Mouse (Mus musculus) heart, postnatal 14 days (tissue): ENCODE data around the gene Stum. TPM values are rescaled to one million over a fixed set of nuclear protein-coding genes. Genes with fewer than 3 reads are reported as not detected.
A peak's percentile ranks its signal among the peaks of the same experiment; 100 is the strongest.

Source experiments
- DNase-seq, 2 experiments: peaks; one replicate each; pipeline ENCODE4 v3.0.0; 2021 to 2022
- intact Hi-C: fragments of 180-260 bp; cut with DNase I; formaldehyde crosslinking; loops from one replicate; pipeline ENCODE4 v1.15.1; 2025
- total RNA-seq, 2 experiments: library from RNA; stranded (reverse); gene quantifications; 2 replicates each; pipeline ENCODE4 v1.2.3; 2021

The Stum gene
- total RNA-seq, 2 experiments from 2014 or later = 0.78 to 1.6 TPM

DNA sequence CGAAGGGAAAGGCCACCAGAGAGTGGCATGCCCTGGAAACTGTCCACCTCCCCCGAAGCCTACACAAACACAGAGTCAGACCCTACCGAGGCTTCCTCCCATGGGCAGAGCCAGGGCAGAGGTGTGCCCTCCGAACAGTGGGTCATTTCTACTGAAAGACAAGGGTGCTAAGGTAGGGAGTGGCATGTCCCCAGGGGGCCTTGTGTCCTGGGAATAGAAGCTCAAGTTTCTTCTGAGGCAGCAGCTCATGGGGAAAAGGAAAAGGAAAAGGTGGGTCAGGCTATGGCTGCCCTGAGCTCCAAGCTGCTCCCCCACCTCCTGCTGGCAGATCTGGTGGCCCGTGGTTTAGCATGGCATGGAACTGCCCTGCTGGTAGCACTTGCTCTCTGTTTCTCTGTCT, 73.5 kb downstream of the Stum start:
- intact Hi-C loops = no loop called here
- no peak for DNase-seq

DNA sequence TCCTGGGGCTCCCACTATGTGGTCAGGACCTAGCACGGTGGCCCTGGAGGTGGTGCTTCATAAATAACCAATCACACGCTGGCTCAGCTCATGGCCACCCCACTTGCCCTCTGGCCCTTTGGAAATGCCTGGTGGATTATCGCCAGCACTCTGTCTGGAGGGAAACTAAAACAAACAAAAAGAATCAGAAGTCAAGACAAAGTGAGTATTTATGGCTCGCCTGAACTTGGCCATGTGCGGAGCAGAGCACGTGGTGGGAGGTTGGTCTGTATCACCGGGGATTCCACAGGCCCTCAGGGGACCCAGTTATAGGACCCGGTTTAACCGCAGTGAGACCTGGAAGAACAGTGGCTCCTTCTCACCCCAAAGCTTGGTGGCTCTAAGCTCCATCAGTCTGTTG, 74.5 kb downstream of the Stum start:
- DNase-seq = peak in 1 of 2 experiments; percentile 50
- intact Hi-C loops = no loop called here

DNA sequence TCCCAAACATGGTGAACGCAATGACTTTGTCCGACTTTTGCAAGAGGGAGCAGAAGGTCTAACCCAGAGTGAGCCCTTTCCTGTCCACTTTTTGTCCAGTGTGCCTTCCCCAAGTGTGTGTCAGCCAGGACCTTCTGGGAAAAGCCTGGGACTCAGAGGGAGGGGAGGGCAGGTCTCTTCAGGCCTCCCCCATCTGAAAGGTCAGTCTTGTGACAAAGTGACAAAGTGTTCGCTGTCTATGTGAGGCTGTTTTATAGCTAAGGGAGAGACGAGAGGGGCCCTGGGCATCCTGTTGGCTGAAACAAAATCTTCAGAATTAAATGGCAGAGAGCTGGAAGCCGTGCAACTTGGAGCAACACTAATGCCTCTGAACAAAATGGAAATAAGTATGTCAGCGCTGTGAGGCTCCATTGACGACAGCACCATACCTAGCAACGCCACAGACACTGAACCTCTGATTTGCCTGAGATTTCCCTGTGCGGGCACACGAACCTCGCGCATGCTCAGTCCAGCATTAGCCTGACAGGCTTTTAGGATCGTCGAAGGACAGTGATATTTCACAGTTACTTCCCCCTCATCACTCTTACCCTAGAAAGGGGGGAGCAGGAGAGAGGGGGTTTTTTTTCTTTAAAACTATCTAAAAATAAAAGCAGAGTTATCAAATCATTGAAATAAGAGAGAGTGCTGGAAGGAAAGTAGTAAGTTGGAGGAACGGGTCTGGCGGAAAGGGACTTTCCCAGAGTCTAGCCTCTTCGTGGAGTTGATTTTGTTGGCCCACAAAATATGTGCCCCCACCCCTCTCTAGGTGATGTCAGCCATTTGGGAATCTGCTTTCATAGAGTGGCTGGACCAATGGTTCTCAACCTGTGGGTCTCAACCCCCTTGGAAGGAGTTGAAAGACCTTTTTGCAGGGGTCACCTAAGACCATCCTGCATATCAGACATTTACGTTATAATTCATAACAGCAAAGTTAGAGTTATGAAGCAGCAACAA, 75.3 kb downstream of the Stum start:
- intact Hi-C loops = loop anchor here (1.0 to 2.0 kb wide), 4 partner anchors 17 to 140 kb away; no protein-coding TSS in a partner anchor
- no peak for DNase-seq

DNA sequence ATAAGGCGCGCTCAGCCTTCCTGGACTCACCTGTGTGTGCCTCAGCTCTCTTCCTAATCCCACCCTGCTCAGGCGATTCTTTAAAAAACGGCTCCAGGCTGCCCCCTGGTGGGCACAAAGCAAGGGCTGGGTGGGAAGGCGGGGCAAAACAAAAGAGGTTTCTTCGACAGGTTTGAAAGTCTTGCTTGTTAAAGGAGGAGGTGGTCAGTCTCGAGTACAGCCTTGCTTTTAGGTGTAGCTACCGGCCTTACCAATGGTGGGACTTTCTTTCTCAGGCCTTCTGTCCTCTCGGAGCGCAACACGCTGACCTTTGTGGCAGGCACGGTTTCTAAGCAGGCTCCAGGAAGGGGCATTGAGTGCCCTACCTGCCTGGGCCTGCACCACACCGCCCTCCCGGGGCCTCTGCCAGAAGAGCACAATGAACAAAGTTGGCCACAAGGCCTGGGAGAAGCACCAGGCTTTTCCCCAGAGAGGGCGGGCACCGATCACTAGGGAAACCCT, 76.1 kb downstream of the Stum start:
- intact Hi-C loops = loop anchor here (1.0 to 2.0 kb wide), 4 partner anchors 16 to 139 kb away; no protein-coding TSS in a partner anchor
- DNase-seq = peak; percentile 73 to 77

DNA sequence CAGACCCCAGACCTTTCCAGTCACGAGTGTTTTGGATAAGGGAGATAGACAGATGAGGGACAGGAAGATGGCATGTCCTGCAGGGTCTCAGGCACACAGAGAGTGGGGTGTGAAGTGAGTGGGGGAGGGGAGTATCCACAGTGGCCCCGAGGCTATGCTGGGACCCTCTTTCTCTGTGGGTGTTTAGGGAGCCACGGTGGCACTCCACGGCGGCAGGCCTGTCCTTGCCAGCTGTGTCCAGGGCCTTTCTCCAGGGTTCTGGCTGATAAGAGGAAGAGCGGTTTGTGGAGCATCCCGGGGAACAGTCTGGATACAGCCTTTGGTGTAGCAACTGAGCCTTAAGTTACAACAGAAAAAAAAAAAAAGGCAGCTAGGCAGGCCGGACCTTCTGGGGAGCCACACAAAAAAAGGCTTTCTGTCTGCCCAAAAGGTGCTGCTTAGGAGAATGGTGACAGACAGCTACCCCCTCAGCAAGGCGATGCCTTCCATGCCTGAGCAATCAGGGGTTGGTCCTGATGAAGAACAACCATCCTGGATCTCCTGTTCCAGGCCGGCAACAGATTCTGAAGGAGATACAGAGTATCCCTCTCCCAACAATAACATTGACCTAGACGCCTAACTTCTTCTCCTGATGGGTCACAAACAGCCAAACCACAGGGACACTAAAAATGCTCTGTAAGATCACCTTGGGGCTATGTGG, 76.8 kb downstream of the Stum start:
- no peak for DNase-seq
- intact Hi-C loops = loop anchor here (1.0 to 2.0 kb wide), 4 partner anchors 16 to 138 kb away; no protein-coding TSS in a partner anchor

DNA sequence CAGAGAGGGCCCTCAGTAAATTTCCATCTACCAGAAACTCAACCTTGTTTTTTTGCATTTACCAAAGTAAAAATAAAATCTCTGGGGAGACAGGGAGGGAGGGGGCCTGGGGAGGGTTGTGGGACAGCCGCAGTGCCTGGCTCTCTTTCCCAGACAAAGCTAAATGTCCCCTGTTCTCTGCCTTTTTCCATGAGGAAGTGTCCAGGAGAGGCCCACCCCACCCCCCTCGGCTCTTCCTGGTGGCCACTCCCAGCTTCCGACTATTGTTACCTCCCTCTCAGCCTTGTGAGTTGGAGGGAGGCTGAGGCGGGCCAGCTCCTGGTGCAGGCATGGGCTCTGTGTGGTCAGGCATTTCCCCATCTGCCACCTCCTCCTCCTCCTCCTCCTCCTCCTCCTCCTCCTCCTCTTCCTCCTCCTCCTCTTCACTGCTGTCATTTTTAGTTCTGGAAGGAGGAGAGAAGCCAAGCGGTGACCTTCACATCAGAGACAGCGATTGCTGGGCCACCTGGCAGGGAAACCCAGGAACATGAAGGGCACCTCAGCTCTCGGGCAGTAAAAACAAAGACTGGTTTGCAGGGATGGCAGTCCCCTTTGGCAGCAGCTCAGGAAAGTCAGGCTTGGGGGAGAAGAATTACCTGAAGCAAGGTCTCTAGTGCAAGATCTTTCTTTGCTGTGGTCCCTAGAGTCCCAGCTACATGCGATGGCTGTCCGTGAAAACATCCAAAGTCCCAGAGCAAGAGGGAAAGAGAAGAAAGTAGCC, 77.5 kb downstream of the Stum start:
- DNase-seq = peak in 1 of 2 experiments; percentile 73
- intact Hi-C loops = loop anchor here (2.0 kb wide), 3 partner anchors 15 to 73 kb away; no protein-coding TSS in a partner anchor

DNA sequence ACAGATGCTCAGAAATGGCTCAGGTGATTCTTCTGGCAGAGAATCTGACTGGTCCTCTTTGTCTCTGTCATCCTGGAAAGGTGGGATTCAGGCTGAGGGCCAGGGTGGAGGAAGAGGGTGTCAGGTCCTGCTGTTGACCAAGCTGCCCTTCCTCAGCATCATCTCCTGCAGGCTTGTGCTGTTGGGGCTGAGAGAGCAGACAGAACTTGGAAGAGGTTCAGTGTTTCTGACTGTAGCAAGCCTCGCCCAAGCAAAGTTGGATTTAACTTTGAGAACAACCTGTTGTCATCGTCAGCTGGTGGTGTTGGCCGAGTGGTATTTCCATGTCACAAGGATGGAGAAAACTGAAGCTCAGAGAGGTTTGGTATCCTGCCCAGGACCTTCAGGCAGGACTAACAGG, 78.6 kb downstream of the Stum start:
- intact Hi-C loops = no loop called here
- DNase-seq = no peak

DNA sequence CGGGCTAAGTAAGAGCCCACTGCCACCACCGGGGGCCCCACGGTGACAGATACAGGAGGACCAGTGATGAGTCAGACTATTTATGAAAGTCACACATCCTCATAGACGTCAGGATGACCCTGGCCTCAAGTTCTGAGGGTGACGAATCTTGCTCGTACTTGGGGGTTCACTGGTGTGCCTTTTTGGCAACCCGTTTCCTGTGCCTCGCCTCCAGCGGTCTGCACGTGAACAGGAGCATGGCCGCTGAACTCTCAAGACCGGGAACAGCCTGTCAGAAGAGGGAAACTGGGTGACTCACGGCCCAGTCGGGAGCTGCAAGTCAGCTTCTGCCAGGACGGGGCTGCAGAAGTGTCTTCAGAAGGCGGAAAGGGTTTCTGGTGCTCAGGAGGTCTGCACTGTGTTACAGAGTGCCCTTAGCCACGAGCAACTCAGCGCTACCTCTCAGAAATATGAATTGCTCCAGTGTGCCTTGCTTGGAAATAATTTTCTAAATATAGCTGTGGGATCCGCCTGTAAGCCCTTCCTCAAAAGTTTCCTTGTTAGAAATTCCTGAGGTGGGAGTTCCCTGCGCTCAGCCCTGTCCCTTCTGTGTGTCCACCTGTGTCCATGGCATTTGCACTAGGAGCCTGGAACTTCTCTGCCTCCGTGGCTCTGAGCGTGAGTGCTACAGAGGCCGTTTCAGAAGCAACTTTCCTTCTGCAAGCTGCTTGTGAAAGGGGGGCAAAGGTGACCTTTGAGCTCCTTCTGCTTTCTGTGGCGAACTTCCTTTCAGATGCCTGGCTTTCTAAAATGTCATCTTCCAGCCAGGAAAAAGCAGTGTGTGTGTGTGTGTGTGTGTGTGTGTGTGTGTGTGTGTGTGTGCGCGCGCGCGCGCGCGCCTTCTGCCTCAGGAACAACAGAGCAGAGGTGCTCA, 79.4 kb downstream of the Stum start:
- intact Hi-C loops = no loop called here
- DNase-seq = peak; percentile 64

DNA sequence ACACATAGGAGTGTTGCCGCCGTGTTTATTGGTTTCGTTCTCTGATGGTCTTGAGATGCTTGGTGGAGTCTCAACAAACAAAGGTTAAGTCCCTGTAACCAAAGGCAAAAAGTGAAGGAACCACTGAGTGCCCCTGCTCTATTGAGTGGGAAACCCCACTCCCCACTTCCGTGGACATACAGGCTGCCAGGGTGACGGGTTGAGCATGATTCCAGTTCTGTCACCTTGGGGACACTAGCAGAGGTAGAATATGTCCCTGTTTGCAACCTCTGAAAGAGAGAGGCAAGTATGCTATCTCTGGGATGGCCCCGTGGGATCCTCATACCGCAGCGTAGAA, 80.0 kb downstream of the Stum start:
- DNase-seq = no peak
- intact Hi-C loops = no loop called here

DNA sequence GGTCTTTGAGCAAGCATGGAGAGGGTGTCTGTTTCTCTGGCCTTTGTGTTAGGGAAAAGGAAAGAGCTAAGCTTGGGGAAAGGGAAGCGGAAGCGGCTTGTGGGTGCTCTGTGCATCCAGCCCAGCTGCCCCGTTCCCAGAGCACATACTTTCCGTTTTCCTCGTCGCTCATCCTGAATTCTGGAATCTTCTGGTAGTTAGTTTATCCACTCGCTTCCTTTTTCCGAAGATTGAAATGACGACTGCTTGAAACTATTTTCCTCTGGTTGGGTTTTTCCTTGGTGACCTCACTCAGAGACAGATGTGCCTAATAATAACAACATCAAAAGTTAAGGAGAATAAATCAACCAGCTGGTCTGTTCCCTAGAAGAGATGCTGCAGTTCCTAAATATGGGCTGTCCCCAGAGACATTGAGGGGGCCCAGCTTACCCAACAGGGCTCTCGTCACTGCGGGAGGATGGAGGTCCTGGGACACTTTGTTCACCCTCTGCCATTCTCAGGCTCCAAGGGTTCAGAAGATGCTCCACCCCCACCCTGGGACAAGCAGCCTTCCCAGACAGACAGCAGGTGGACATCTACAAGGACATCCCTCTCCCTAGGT, 80.7 kb downstream of the Stum start:
- peak in 1 of 2 experiments; percentile 50 for DNase-seq
- intact Hi-C loops = no loop called here

DNA sequence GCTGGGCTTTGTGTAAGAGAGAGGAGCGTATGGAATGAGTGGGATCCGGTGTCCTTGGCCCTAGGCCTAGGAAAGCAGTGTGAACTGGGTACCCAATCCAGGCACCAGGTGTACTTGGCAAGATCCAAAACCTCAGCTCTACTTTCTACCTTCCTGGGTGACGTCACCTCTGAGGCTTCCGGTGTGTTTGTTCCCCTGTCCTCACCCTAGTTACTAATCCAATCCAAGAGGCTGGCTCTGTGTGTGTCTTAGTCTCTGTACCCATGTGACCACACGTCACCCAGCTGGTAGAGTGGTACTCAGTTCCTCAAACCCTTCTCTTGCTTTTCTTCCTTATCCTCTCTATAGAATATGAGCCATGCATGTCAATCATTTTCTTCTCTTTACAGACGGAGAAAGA, 81.6 kb downstream of the Stum start:
- intact Hi-C loops = no loop called here

DNA sequence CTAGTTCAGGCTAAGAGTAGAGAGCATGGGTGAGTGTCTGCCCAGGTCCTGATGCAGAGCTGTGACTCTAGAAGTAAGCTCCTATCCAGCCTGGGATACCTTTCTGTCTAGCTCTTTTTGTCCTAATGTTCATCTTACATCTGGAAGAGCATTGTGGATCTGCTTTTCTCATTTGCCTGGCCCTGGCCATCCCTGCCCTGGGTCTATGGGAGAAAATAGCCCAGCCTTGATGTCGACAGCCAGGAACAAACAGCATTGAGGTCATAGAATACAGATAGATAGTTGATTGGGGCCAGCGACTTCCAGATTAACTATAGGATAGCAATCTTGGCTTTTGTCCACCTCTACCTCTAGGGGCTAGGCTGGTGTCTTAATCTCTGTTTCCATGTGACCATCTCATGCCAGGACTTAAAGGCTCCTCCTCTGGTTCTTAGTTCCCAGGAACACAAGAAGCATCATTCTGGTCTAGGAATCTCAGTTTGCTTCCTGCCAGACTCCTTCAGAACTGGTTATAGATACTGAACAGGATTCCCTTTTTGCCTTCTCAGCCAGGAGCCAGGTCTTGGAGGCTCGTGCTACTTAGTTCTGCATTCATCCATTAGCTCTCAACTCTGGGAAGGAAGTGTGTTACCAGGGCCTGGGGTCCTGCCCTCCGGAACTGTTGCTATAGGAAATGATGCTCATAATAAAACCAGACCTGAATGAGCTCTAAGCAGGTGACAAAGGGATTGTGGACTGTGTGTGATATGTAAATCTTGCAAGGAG, 82.4 kb downstream of the Stum start:
- intact Hi-C loops = no loop called here

More for the DNA sequence above, 81.6 kb downstream of the Stum start:
- DNase-seq = no peak

DNA sequence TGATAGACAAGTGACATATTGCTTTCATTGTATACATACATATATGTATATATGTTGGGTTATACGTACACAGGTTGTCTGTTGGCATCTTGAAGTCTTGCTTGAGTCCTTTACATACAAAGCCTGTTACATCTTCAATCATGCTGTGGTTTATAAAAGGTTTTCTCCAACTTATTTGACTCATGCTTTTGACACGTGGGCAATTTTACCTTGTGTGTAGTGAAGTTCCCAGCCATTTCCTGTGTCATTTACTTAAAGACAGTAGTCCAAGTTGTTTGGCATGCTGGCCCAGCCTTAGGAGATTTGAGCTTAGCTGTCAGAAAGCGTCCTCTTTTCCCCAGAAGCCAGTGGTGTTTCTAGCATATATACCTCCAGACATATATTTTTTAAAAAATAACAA, 84.9 kb downstream of the Stum start:
- DNase-seq = no peak
- intact Hi-C loops = no loop called here

More for the DNA sequence above, 82.4 kb downstream of the Stum start:
- no peak for DNase-seq

DNA sequence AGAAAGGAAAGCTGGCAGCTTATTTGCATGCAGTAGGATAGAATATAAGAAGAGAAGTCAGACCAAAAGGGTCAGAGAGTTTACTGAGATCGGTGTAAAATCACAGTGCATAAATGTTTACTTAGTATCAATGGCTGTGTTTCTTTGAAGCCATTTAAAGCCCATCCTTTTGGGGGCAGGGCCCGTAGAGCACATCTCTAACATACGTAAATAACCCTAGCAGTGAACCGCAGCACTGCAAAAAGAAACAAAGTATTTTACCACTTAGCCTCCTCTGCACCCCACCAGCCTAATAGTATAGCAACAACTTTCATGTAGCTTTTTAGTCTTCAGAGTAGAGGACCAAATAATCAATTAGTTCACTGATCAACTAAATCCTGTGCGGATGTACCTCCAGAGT, 85.6 kb downstream of the Stum start:
- no peak for DNase-seq

DNA sequence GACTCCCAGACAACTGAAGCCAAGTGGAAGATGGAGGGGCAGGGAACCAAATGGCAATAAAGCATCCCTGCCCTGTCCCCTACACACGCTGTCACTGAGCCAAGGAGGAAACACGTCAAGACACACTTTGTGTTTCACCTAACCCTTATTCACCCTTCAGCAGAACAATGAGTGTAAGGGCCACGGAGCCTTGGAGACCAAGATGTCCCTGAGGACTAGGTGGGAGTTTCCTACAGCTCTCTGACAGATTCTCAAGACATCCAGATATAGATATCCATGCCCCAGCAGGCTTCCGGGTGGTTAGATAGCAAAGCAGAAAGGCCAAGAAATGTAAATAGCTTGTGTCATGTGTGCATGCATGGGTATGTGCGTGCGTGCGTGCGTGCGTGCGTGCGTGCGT, 89.4 kb downstream of the Stum start:
- intact Hi-C loops = no loop called here

More for the DNA sequence above, 85.6 kb downstream of the Stum start:
- intact Hi-C loops = no loop called here

DNA sequence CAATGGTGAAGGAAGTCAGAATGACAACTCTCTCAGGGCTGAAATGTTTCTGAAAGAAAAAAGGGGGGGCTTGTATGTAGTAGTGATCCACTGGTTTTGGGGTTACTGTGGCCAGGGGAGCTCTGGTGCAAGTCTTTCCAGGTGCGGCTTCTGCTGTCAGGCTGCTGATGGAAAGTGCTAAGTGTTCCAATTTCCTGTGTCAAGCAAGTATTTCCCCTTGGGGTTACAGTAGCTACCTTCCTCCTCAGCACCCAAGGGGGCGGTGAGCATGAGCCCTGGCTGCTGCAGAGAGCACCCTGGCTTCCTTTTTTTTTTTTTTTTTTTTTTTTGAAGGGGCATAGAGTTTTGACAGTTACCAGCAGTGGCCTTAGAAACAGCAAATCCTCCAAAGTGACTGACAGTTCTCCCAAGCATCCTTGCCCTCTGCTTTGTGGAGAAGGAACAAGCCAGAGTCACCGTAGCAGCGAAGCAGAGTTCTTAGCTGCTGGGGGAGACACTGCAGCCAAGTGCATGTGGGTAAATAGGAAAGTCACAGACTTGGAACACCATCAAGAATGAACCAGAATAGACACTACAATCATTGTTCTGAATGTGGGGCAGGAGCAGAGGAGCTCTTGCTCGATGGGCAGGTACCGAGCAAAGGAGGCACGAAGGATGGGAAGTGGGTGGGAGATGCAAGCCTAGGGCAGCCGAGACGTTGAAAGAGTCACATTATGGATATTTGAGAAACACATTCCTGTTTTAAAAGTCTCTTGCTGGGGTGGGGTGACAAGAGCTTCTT, 90.1 kb downstream of the Stum start:
- intact Hi-C loops = no loop called here
- DNase-seq = no peak

More for the DNA sequence above, 89.4 kb downstream of the Stum start:
- DNase-seq = peak in 1 of 2 experiments; percentile 57

DNA sequence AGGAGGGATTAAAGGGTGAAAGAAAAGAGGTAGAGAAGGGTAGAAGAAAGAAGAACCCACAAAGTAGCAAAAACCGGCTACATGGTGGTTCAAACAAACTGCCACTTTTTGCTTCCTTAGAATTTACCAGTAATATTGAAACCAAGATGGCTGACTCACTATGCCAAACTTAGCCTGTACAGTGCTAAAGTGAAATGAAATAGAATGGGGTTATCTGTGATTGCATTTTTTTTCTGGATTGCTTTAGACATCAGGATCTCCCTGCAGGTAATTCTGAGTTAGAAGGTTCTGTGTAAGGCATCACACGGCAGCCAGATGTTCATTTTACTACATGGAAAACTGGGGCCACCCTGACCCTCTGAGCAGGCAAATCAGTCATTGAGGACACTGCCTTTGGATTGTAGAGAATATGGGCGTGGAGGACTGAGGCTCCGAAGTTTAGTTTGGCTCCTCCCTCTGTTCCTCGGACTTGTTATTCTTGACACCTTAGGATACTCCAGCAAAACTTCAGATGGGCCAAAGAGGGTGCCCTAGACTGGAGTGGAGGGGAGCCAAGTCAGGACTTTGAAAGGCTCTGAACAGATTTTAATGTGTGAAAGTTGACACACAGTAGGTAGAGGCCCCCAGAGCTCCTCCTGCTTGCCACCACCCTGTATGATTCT, 91.0 kb downstream of the Stum start:
- DNase-seq = no peak
- intact Hi-C loops = no loop called here
